Mouse (Mus musculus) B cell, adult 67 days (primary cell): ENCODE results near the gene Nlrp6. TPM values are rescaled to one million over a fixed set of nuclear protein-coding genes. Genes with fewer than 3 reads are reported as not detected.

Experiments
- total RNA-seq, 2 experiments: library from RNA; stranded (reverse); gene quantifications; 4 replicates each; pipeline ENCODE4 v1.2.4; 2023

Gene Nlrp6
- not detected for total RNA-seq

DNA sequence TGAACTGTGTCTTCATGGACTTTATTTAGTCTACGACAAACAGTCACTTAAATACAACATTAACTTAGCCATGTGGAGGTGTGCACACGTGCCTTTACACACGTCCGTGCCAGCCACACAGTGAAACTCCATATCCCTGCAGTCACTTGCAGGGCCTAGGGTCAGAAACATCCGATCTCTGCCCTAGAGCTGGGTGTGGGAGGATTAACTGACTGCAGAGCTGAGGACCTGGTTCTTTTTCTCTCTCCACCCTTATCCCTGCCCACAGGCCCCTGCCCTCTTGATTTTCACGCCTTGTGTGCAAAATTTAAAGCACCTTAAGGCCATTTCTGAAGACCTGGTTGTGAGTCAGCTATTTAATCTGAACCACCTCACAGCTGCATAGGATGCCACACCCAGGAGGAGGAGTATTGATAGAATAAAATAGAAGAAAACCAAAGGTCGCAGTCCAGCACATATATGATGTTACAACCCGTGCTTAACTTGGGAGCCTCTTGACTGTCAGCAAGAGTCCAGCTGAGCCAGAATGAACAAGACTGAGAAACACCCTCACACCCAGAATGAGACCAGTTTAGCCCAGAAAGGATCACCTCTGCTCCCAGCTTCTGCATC is at the start of gene Nlrp6:
Gene Nlrp6, plus strand, starts transcription at position 485 of the 612 bp plus-strand sequence.

GRCm38 (mm10) chr7:140881696-140882468 is 38.8 kb upstream of the Nlrp6 start, which contains the start of the genes Psmd13 and Sirt3:
Gene Psmd13, plus strand, starts transcription at chr7:140881968.
Gene Sirt3, minus strand, starts transcription at chr7:140882309.

DNA sequence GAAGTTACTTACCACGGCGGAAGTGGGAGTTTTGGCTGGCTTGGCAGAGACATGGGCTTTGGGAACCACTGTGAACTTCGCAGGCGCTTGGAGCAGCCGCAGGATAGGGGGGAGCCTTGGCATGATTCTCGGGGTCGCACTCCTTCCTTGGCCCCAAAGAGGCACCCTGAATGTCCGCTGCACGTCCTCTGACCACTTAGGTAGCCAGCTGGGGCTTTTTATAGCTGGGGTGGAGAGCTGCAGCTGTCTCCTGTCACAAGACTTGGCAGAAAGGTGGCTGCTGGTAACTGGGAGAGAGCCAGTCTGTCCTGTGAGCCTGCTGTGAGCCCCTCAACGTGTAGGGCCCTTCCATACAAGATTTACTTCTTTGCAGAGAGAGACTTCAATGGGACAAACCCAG is 20.5 kb upstream of the Nlrp6 start, which contains the start of gene Cox8b:
Gene Cox8b, minus strand, starts transcription at position 227 of the 400 bp plus-strand sequence.

GRCm38 (mm10) chr7:140941222-140942051 is 20.7 kb downstream of the Nlrp6 start, which contains the start of gene Pgghg:
Gene Pgghg, plus strand, starts transcription at chr7:140941391.

GRCm38 (mm10) chr7:140949824-140950530 is 29.3 kb downstream of the Nlrp6 start, which contains the start of gene Ifitm5:
Gene Ifitm5, minus strand, starts transcription at chr7:140950291.

GRCm38 (mm10) chr7:140955758-140956555 is 35.3 kb downstream of the Nlrp6 start, which contains the start of the genes Gm45717 and Ifitm2:
Gene Gm45717, minus strand, starts transcription at chr7:140955937.
Gene Ifitm2, minus strand, starts transcription at chr7:140955987.

GRCm38 (mm10) chr7:140966921-140967320 is 46.2 kb downstream of the Nlrp6 start, which contains the start of gene Ifitm1:
Gene Ifitm1, plus strand, starts transcription at chr7:140967221.

Other genes with a start within 250 kb of the Nlrp6 start
- not detected for gene Olfr45, start 239.0 kb upstream of the Nlrp6 start, total RNA-seq
- gene Olfr541, start 223.6 kb upstream of the Nlrp6 start, total RNA-seq: not detected
- gene Cyp2e1, start 157.2 kb upstream of the Nlrp6 start, total RNA-seq: not detected
- gene Syce1, start 133.1 kb upstream of the Nlrp6 start, total RNA-seq: not detected
- under 1 TPM in 1 of 2 experiments, not detected in 1; 0.15 TPM for gene Zfp941, start 98.7 kb upstream of the Nlrp6 start, total RNA-seq
- not detected for gene Urah, start 85.9 kb upstream of the Nlrp6 start, total RNA-seq
- gene Scgb1c1, start 75.4 kb upstream of the Nlrp6 start, total RNA-seq: not detected
- not detected for gene Odf3, start 73.1 kb upstream of the Nlrp6 start, total RNA-seq
- gene Gm45785, start 64.6 kb upstream of the Nlrp6 start, total RNA-seq: not detected
- 100 to 1,000 TPM; 112 to 126 TPM for gene Ric8a, start 63.9 kb upstream of the Nlrp6 start, total RNA-seq
- 10 to 100 TPM; 22.5 to 22.8 TPM for gene Bet1l, start 63.3 kb upstream of the Nlrp6 start, total RNA-seq
- 10 to 100 TPM; 79.6 to 82.9 TPM for gene Psmd13, start 38.9 kb upstream of the Nlrp6 start, total RNA-seq
- 10 to 100 TPM; 10.8 to 12.7 TPM for gene Sirt3, start 38.6 kb upstream of the Nlrp6 start, total RNA-seq
- not detected for gene Cox8b, start 20.5 kb upstream of the Nlrp6 start, total RNA-seq
- 10 to 100 TPM; 20.9 to 22.3 TPM for gene Pgghg, start 20.5 kb downstream of the Nlrp6 start, total RNA-seq
- not detected for gene Ifitm5, start 29.4 kb downstream of the Nlrp6 start, total RNA-seq
- gene Gm45717, start 35.0 kb downstream of the Nlrp6 start, total RNA-seq: not detected
- gene Ifitm2, start 35.1 kb downstream of the Nlrp6 start, total RNA-seq: 10 to 100 TPM; 14.7 to 16.9 TPM
- gene Ifitm1, start 46.3 kb downstream of the Nlrp6 start, total RNA-seq: 1 to 10 TPM in 1 of 2 experiments, not detected in 1; 1.1 TPM
- gene Ifitm3, start 89.9 kb downstream of the Nlrp6 start, total RNA-seq: 1 to 10 TPM; 2.1 to 4.4 TPM
- not detected for gene Ifitm6, start 97.0 kb downstream of the Nlrp6 start, total RNA-seq
- not detected for gene Gm17387, start 108.2 kb downstream of the Nlrp6 start, total RNA-seq
- gene B4galnt4, start 140.2 kb downstream of the Nlrp6 start, total RNA-seq: not detected
- 10 to 100 TPM; 27.8 to 32.3 TPM for gene Pkp3, start 157.3 kb downstream of the Nlrp6 start, total RNA-seq
- 10 to 100 TPM; 44.7 to 51.9 TPM for gene Sigirr, start 179.7 kb downstream of the Nlrp6 start, total RNA-seq
- gene Ano9, start 196.9 kb downstream of the Nlrp6 start, total RNA-seq: not detected
- gene Ptdss2, start 201.5 kb downstream of the Nlrp6 start, total RNA-seq: 1 to 10 TPM; 9.0 to 9.8 TPM